Mouse (Mus musculus) forebrain, embryonic 16.5 days (tissue): Measurements from ENCODE around the gene Poldip3. TPM values are rescaled to one million over a fixed set of nuclear protein-coding genes. Genes with fewer than 3 reads are reported as not detected.

Experiments
- ATAC-seq: fragments of 200-750 bp; cut with Nextera tagmentation; 2 replicates; pipeline ENCODE4 v1.8.0; 2017; ENCODE audit warnings: mild to moderate bottlenecking, moderate library complexity
- H3K27ac ChIP-seq: fragments of 300-500 bp; sonication (generic); 2 replicates; pipeline ENCODE4 v1.5.1; 2014; ENCODE audit warnings: low read length, control low read depth
- H3K27me3 ChIP-seq: fragments of 300-500 bp; sonication (generic); replicated peaks from 2 replicates; pipeline ENCODE4 v1.6.1; 2014; ENCODE audit warnings: low read length; ENCODE audit not compliant: control insufficient read depth, insufficient read depth
- H3K36me3 ChIP-seq: fragments of 300-500 bp; sonication (generic); 2 replicates; pipeline ENCODE4 v1.6.1; 2014; ENCODE audit not compliant: control insufficient read depth, insufficient read depth
- H3K4me1 ChIP-seq: fragments of 300-500 bp; sonication (generic); replicated peaks from 2 replicates; pipeline ENCODE4 v1.6.1; 2014; ENCODE audit warnings: low read length; ENCODE audit not compliant: control insufficient read depth, insufficient read depth
- H3K4me2 ChIP-seq: fragments of 300-500 bp; sonication (generic); 2 replicates; pipeline ENCODE4 v1.6.1; 2014; ENCODE audit warnings: mild to moderate bottlenecking, low read length, control low read depth
- H3K4me3 ChIP-seq: fragments of 300-500 bp; sonication (generic); replicated peaks from 2 replicates; pipeline ENCODE4 v1.5.1; 2014; ENCODE audit warnings: mild to moderate bottlenecking, low read length, control low read depth
- H3K9ac ChIP-seq: fragments of 300-500 bp; sonication (generic); replicated peaks from 2 replicates; pipeline ENCODE4 v1.6.1; 2014; ENCODE audit warnings: low read depth, low read length, control low read depth
- H3K9me3 ChIP-seq: fragments of 300-500 bp; sonication (generic); 2 replicates; pipeline ENCODE4 v1.6.1; 2016; ENCODE audit warnings: low read length; ENCODE audit not compliant: control insufficient read depth
- WGBS: fragments of 180-500 bp; shearing (Covaris S2); extraction: QIAGEN DNeasy Blood & Tissue Kit; methylation state at CpG from one replicate; pipeline ENCODE4 v1.1.7; 2014; 5-methylcytosine and 5-hydroxymethylcytosine counted together
- polyA plus RNA-seq: library from polyadenylated mRNA; unstranded; fragments of >200 nt; fragmentation: Nextera tagmentation; extraction: Ambion mirVana; gene quantifications from 2 replicates; pipeline ENCODE4 v1.2.1, GENCODE M21; 2015

Gene Poldip3
- polyA plus RNA-seq, 1 experiment from 2014 or later: 160 TPM

- Histone ChIP-seq H3K27ac (no peak overlapping the region), H3K4me3 (no peak overlapping the region), H3K4me2 (no peak overlapping the region), H3K9me3 (no peaks in the 10 kb centered on the region), H3K4me1 (no peaks in the 10 kb centered on the region), H3K27me3 (no peaks in the 10 kb centered on the region), H3K36me3 (peaks cover 18% of the 10 kb centered on the region), H3K9ac (no peak overlapping the region)
- no peak for ATAC-seq
- WGBS: 62% methylated on average over 11 of the region's 11 CpGs
Observed at GRCm38 (mm10) chr15:83156929-83157666, 7.9 kb upstream of the Poldip3 start.

- 91% methylated on average over 6 of the region's 6 CpGs for WGBS
- Histone ChIP-seq H3K4me3 (no peak overlapping the region), H3K36me3 (peaks cover 18% of the 10 kb centered on the region)
Observed at GRCm38 (mm10) chr15:83155672-83156419, 6.7 kb upstream of the Poldip3 start.

DNA sequence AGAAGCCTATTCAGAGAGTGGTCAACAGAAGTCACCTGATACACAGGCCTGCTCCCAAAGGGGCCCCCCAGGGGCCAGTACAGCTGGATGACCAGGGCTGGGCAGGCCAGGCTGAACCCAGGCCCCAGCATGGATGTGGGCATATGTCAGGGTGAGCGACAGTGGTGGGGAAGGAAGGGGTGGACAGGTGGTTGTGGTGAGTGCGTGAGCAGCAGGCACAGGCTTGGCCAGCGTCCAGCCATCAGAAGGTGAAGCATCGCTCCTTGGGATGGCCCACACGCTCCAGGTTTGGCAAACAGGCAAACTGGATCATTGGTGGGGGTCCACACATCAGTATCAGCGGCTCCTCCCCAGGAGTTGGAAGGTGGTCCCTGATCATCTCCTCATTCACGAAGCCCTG is 5.1 kb upstream of the Poldip3 start:
- Histone ChIP-seq H3K27me3 (no peaks in the 10 kb centered on the region), H3K4me3 (no peak overlapping the region), H3K9ac (no peak overlapping the region), H3K4me1 (0 out of 2 replicates have a peak, but pooled peaks cover 4% of the 10 kb centered on the region), H3K36me3 (peaks cover 13% of the 10 kb centered on the region), H3K9me3 (no peaks in the 10 kb centered on the region), H3K27ac (no peak overlapping the region), H3K4me2 (no peak overlapping the region)
- ATAC-seq: no peak
- WGBS: 91% methylated on average over 7 of the region's 7 CpGs

More at GRCm38 (mm10) chr15:83155672-83156419, 6.7 kb upstream of the Poldip3 start:
- Histone ChIP-seq H3K9ac (no peak overlapping the region), H3K4me1 (no peaks in the 10 kb centered on the region), H3K4me2 (no peak overlapping the region), H3K9me3 (no peaks in the 10 kb centered on the region), H3K27ac (no peak overlapping the region), H3K27me3 (no peaks in the 10 kb centered on the region)
- ATAC-seq: no peak

GRCm38 (mm10) chr15:83150694-83151093 is 1.5 kb upstream of the Poldip3 start:
- ATAC-seq: no peak
- H3K36me3 ChIP-seq: peaks cover 5% of the 10 kb centered on the region
- 87% methylated on average over 4 of the region's 4 CpGs for WGBS
- H3K9me3 ChIP-seq: no peaks in the 10 kb centered on the region
- no peak overlapping the region for H3K27ac ChIP-seq
- no peak overlapping the region for H3K4me3 ChIP-seq
- no peaks in the 10 kb centered on the region for H3K27me3 ChIP-seq
- no peak overlapping the region for H3K4me2 ChIP-seq
- peaks cover 15% of the 10 kb centered on the region for H3K4me1 ChIP-seq
- H3K9ac ChIP-seq: no peak overlapping the region

DNA sequence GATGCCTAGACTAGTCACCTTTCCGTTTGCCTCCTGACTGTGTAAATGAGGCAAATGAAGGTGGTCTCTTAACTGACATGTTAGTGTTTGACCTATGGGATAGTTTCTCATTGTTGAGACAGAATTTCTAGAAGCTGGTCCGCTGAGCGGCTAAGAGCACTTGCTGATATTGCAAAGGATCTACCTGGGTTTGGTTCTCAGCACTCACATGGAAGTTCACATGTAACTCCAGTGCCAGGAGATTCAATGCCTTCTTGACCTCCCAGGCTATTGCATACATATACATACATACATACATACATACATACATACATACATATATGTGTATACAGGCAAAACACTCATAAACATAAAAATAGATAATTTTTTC is 874 bp upstream of the Poldip3 start:
- Histone ChIP-seq H3K9ac (peak overlapping the region; percentile 98), H3K27me3 (no peaks in the 10 kb centered on the region), H3K4me3 (peak overlapping the region; percentile 87), H3K36me3 (peaks cover 5% of the 10 kb centered on the region), H3K4me2 (peak overlapping the region; percentile 59), H3K9me3 (no peaks in the 10 kb centered on the region), H3K27ac (peak overlapping the region; percentile 99), H3K4me1 (peaks cover 15% of the 10 kb centered on the region)
- 15% methylated on average over 3 of the region's 3 CpGs for WGBS
- no peak for ATAC-seq

DNA sequence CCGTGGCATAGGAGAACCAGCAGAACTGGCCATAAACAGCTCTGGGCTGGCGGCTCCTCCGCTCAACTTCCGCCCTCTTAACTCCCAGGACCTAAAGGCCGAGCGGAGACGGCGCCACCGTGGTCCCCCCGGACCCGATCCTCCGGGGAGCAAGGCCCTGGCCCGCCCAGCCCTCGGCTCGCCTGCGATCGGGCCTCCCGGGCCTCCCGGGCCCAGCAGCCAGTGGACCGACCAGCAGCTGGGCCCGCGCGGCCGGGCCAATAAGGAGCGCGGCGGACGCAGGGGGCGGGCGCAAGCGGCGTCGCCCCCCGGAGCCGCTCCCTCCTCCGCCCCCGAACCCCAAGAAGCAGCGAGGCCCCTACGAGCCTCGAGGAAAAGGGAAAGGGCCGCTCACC is 386 bp downstream of the Poldip3 start:
- H3K9ac ChIP-seq: peak overlapping the region; percentile 98
- H3K4me2 ChIP-seq: peak overlapping the region; percentile 61
- peak overlapping the region; percentile 99 for H3K27ac ChIP-seq
- H3K27me3 ChIP-seq: no peaks in the 10 kb centered on the region
- peak; percentile 77 for ATAC-seq
- peaks cover 5% of the 10 kb centered on the region for H3K36me3 ChIP-seq
- peak overlapping the region; percentile 87 for H3K4me3 ChIP-seq
- peaks cover 15% of the 10 kb centered on the region for H3K4me1 ChIP-seq
- under 1% methylated on average over 30 of the region's 41 CpGs for WGBS
- no peaks in the 10 kb centered on the region for H3K9me3 ChIP-seq

DNA sequence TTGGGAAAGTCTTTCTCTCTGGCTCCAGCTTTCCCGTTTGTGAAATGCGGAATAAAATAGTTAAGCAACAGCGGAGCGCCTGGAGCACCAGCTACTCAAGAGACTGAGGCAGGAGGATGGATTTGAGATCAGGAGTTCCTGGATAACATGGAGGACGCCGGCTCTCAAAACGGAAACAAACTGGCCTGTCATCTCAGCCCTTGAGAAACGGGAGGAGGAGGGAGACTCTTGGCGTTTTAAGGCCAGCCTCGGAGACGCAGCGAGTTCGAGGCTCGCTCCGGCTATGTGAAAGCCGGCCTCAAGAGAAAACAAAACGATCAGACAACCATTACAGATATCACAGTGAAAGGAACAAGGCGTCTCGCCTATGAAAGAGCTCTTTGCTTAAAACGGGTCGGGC is 789 bp downstream of the Poldip3 start:
- Histone ChIP-seq H3K9ac (peak overlapping the region; percentile 98), H3K27ac (peak overlapping the region; percentile 99)
- no peak for ATAC-seq

GRCm38 (mm10) chr15:83145541-83145940 is 3.6 kb downstream of the Poldip3 start:
- Histone ChIP-seq H3K4me1 (peaks cover 23% of the 10 kb centered on the region), H3K27ac (no peak overlapping the region), H3K36me3 (peaks cover 5% of the 10 kb centered on the region), H3K4me2 (no peak overlapping the region), H3K9me3 (no peaks in the 10 kb centered on the region), H3K4me3 (no peak overlapping the region), H3K27me3 (no peaks in the 10 kb centered on the region), H3K9ac (no peak overlapping the region)
- 88% methylated on average over 6 of the region's 6 CpGs for WGBS
- ATAC-seq: no peak

More for the DNA sequence above, 789 bp downstream of the Poldip3 start:
- Histone ChIP-seq H3K36me3 (peaks cover 5% of the 10 kb centered on the region), H3K4me3 (peak overlapping the region; percentile 87), H3K4me1 (peaks cover 15% of the 10 kb centered on the region), H3K27me3 (no peaks in the 10 kb centered on the region), H3K9me3 (no peaks in the 10 kb centered on the region), H3K4me2 (peak overlapping the region; percentile 61)
- WGBS: 3% methylated on average over 21 of the region's 21 CpGs

GRCm38 (mm10) chr15:83142861-83143260 is 6.3 kb downstream of the Poldip3 start:
- H3K9me3 ChIP-seq: no peaks in the 10 kb centered on the region
- H3K27me3 ChIP-seq: no peaks in the 10 kb centered on the region
- H3K27ac ChIP-seq: no peak overlapping the region
- no peak for ATAC-seq
- H3K9ac ChIP-seq: no peak overlapping the region
- H3K4me2 ChIP-seq: no peak overlapping the region
- 17% methylated on average over 5 of the region's 5 CpGs for WGBS
- peaks cover 15% of the 10 kb centered on the region for H3K4me1 ChIP-seq
- no peak overlapping the region for H3K4me3 ChIP-seq
- H3K36me3 ChIP-seq: peaks cover 5% of the 10 kb centered on the region
